Mouse (Mus musculus) heart, postnatal 0 days (tissue): ENCODE data around the gene Zfp609. TPM values are rescaled to one million over a fixed set of nuclear protein-coding genes. Genes with fewer than 3 reads are reported as not detected.

Source experiments
- ATAC-seq: fragments of 200-750 bp; cut with Nextera tagmentation; 2 replicates; pipeline ENCODE4 v1.8.0; 2017; ENCODE audit warnings: low read depth, moderate number of reproducible peaks, moderate library complexity; ENCODE audit not compliant: insufficient read depth
- DNase-seq: peaks from one replicate; pipeline ENCODE4 v3.0.0-alpha.2; 2016; ENCODE audit warnings: low spot score
- H3K27ac ChIP-seq: fragments of 300-500 bp; sonication (generic); 2 replicates; pipeline ENCODE4 v1.5.1; 2014; ENCODE audit warnings: low read depth, mild to moderate bottlenecking
- H3K27me3 ChIP-seq: fragments of 300-500 bp; sonication (generic); 2 replicates; pipeline ENCODE4 v1.6.1; 2014; ENCODE audit warnings: low read length, mixed read lengths; ENCODE audit not compliant: control insufficient read depth, insufficient read depth
- H3K36me3 ChIP-seq: fragments of 300-500 bp; sonication (generic); replicated peaks from 2 replicates; pipeline ENCODE4 v1.6.1; 2014; ENCODE audit warnings: low read length, mixed read lengths; ENCODE audit not compliant: control insufficient read depth, insufficient read depth
- H3K4me1 ChIP-seq: fragments of 300-500 bp; sonication (generic); 2 replicates; pipeline ENCODE4 v1.6.1; 2014; ENCODE audit warnings: antibody characterized with exemption; ENCODE audit not compliant: control insufficient read depth, insufficient read depth
- H3K4me2 ChIP-seq: fragments of 300-500 bp; sonication (generic); 2 replicates; pipeline ENCODE4 v1.6.1; 2014; ENCODE audit warnings: low read depth, mild to moderate bottlenecking, low read length, moderate library complexity
- H3K4me3 ChIP-seq: fragments of 300-500 bp; sonication (generic); 2 replicates; pipeline ENCODE4 v1.5.1; 2014; ENCODE audit warnings: low read depth, low read length
- H3K9ac ChIP-seq: fragments of 300-500 bp; sonication (generic); replicated peaks from 2 replicates; pipeline ENCODE4 v1.6.1; 2014; ENCODE audit warnings: low read depth, low read length, mixed read lengths
- H3K9me3 ChIP-seq: fragments of 300-500 bp; sonication (generic); replicated peaks from 2 replicates; pipeline ENCODE4 v1.6.1; 2016; ENCODE audit warnings: low read length; ENCODE audit not compliant: control insufficient read depth
- CTCF ChIP-seq: IDR thresholded peaks from 2 replicates; pipeline ENCODE4 v1.5.1; 2016; ENCODE audit warnings: antibody characterized with exemption, control low read depth, low read depth
- EP300 ChIP-seq: IDR thresholded peaks from 2 replicates; pipeline ENCODE4 v1.6.1; 2016; ENCODE audit warnings: antibody characterized with exemption, low read depth
- WGBS: fragments of 180-500 bp; shearing (Covaris S2); extraction: QIAGEN DNeasy Blood & Tissue Kit; methylation state at CpG from one replicate; pipeline ENCODE4 v1.1.7; 2014; 5-methylcytosine and 5-hydroxymethylcytosine counted together
- polyA plus RNA-seq: library from polyadenylated mRNA; unstranded; fragments of >200 nt; fragmentation: Nextera tagmentation; extraction: Ambion mirVana; gene quantifications from 2 replicates; pipeline ENCODE4 v1.2.1, GENCODE M21; 2015
- total RNA-seq: library from RNA; depleted of rRNA; stranded (reverse); fragments of >200 nt; gene quantifications from 2 replicates; pipeline ENCODE4 v1.2.3, GENCODE M21; 2014; ENCODE audit warnings: low replicate concordance

The Zfp609 gene
- total and polyA plus RNA-seq, 2 experiments from 2014 or later, result 2.9 to 7.6 TPM

GRCm38 (mm10) chr9:65839841-65840240 is 12.5 kb upstream of the Zfp609 start:
- no peaks in the 10 kb centered on the region for H3K27me3 ChIP-seq

GRCm38 (mm10) chr9:65836916-65837315 is 9.6 kb upstream of the Zfp609 start:
- Histone ChIP-seq H3K9me3 (no peaks in the 10 kb centered on the region), H3K4me2 (no peak overlapping the region), H3K27me3 (no peaks in the 10 kb centered on the region), H3K9ac (no peak overlapping the region), H3K4me3 (no peak overlapping the region), H3K27ac (no peak overlapping the region), H3K36me3 (peaks cover 26% of the 10 kb centered on the region), H3K4me1 (peaks cover 9% of the 10 kb centered on the region; the same call in 1 of the 2 replicates)
- TF ChIP-seq EP300 (no peak), CTCF (no peak)
- no peak for ATAC-seq
- no peak for DNase-seq

More at GRCm38 (mm10) chr9:65839841-65840240, 12.5 kb upstream of the Zfp609 start:
- no peaks in the 10 kb centered on the region for H3K9me3 ChIP-seq
- H3K4me1 ChIP-seq, result peaks cover 6% of the 10 kb centered on the region; the same call in 1 of the 2 replicates
- ATAC-seq (no peak), DNase-seq (no peak)
- WGBS, result 97% methylated on average over 1 of the region's 1 CpGs
- no peak for TF ChIP-seq EP300
- no peak for TF ChIP-seq CTCF
- H3K36me3 ChIP-seq, result peaks cover 28% of the 10 kb centered on the region
- H3K9ac ChIP-seq, result no peak overlapping the region
- no peak overlapping the region for H3K4me3 ChIP-seq
- no peak overlapping the region for H3K4me2 ChIP-seq
- no peak overlapping the region for H3K27ac ChIP-seq

DNA sequence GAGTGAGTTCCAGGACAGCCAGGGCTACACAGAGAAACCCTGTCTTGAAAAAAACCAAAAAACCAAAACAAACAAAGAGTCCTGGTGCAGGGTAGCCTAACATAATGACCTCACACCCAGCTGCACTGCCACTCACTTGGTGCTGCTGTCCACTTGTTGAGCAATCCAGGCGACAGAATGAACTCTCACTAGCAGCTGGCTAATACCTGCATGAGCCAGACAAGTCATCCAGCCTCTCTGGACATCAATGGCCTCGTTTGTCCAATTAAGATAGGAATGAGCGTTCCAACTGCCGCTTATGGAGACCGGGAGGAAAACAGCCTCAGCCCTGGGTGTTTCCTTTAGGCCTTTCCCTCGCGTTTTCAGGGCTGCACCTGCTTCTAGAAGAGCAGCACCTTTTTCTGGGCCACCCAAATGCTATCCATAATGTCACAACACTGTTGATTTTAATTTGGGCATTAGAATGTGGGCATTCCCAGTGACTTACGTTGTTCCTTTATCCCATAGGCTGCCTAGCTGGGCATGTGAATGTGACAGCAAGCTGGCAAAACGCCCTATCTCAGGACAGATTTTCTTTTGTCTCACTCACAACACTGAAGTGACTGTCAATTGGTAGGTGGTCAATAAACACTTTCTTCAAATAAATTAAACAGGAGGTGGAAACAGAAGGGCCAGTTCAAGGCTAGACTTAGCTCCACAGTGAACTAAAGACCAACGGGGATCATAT is 7.4 kb upstream of the Zfp609 start:
- Histone ChIP-seq H3K36me3 (peaks cover 20% of the 10 kb centered on the region), H3K27ac (no peak overlapping the region), H3K4me3 (no peak overlapping the region), H3K4me1 (peaks cover 12% of the 10 kb centered on the region; the same call in 1 of the 2 replicates), H3K27me3 (no peaks in the 10 kb centered on the region), H3K4me2 (no peak overlapping the region), H3K9me3 (no peaks in the 10 kb centered on the region), H3K9ac (no peak overlapping the region)
- TF ChIP-seq EP300 (no peak), CTCF (no peak)
- WGBS, result 54% methylated on average over 10 of the region's 10 CpGs
- DNase-seq (no peak), ATAC-seq (no peak)

DNA sequence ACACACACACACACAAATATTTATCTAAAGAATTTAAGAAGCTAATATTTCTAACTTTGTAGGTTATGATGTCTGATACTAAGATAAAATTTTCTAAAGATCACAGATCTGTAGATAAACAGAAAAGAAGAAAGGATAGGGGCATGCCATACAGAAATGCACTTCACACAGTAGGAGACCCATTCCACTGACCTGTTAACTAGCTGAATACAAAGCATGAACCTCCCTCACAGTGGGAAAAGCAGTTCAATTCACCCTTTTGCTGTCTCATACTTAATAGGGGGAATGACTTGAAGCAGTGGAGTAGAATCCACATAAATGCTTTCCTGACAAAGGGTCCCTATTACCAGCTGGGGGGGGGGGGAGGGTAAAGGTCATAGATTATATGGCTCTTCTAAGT is 6.3 kb upstream of the Zfp609 start:
- Histone ChIP-seq H3K9me3 (no peaks in the 10 kb centered on the region), H3K4me3 (no peak overlapping the region), H3K4me2 (no peak overlapping the region), H3K27me3 (no peaks in the 10 kb centered on the region), H3K36me3 (peaks cover 19% of the 10 kb centered on the region), H3K4me1 (peaks cover 15% of the 10 kb centered on the region), H3K9ac (no peak overlapping the region), H3K27ac (no peak overlapping the region)
- TF ChIP-seq CTCF, result no peak
- TF ChIP-seq EP300, result no peak
- DNase-seq, result no peak
- ATAC-seq, result no peak

DNA sequence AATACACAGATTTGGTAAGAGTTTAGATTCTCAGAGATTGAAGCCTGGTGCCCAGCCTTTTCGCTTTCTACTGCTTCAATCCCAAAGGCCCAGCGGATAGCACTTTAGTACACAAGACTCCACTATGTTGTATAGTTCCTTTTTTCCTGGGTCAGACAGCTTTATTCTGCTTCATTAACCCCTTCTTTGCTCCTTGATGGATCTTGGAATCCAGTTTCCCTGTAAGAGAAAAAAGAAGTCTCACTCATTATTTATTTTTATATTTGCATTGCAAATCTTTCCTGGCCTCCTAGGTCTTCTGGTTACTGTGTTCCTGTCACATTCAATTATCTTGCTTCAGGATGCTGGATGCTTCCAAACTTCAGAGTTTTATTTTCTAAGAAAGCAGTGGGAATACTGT is 5.9 kb upstream of the Zfp609 start:
- Histone ChIP-seq H3K4me1 (peaks cover 19% of the 10 kb centered on the region), H3K36me3 (peaks cover 15% of the 10 kb centered on the region), H3K27me3 (no peaks in the 10 kb centered on the region), H3K9me3 (no peaks in the 10 kb centered on the region), H3K4me2 (no peak overlapping the region), H3K9ac (no peak overlapping the region), H3K4me3 (no peak overlapping the region), H3K27ac (no peak overlapping the region)
- 95% methylated on average over 2 of the region's 2 CpGs for WGBS
- ATAC-seq (no peak), DNase-seq (no peak)
- TF ChIP-seq EP300 (no peak), CTCF (no peak)

DNA sequence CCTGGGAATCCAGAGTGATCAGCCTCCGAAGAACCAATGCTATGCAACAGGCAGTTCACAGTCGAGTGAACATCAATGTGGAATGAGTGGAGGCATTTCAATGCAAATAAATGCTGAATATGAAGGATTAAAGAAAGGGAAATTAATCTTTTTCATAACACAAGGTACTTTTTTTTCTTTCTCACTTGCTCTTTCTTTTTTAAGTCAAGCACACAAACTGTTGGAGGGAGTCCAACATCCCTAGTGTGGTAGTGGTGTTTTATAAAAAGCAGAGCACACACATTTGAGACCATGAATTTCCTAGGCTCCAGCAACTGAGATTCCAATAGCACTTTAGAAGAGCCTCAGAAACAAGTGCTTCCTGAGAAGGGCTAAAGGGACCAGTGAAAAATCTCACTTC is 4.7 kb upstream of the Zfp609 start:
- ATAC-seq (no peak), DNase-seq (no peak)
- no peak overlapping the region for H3K9ac ChIP-seq
- H3K9me3 ChIP-seq, result no peaks in the 10 kb centered on the region
- 0 out of 2 replicates have a peak, but pooled peaks cover 7% of the 10 kb centered on the region for H3K36me3 ChIP-seq
- no peaks in the 10 kb centered on the region for H3K27me3 ChIP-seq
- H3K4me1 ChIP-seq, result peaks cover 22% of the 10 kb centered on the region
- no peak overlapping the region for H3K4me3 ChIP-seq
- no peak for TF ChIP-seq CTCF
- peak overlapping the region; percentile 43; the same call in 1 of the 2 replicates for H3K27ac ChIP-seq
- H3K4me2 ChIP-seq, result no peak overlapping the region
- whole genome bisulfite sequencing, result 49% methylated on average over 2 of the region's 2 CpGs
